Comparison of ENCODE assay signal across 12 mouse cellular contexts in the genomic region with DNA sequence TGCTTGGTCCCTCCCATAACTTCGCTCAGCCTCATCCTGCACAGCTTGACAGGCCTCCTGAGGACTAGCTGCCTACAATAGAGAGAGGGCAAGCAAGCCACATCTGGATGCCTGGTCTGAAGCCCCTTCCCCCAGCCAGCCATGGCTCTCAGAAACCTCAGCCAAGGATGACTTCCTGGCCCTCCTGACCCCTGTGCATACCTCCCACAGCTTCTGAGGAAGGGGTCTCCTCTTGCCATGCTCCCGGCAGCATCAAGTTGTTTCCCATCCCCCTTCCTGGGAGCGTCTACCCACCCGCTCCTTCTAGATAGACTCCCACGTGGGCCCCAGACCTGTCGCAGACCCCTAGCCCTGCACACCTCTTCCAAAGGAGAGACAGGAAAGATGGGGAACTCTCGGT. TPM values are rescaled to one million over a fixed set of nuclear protein-coding genes. Genes with fewer than 3 reads are reported as not detected.
DNase-seq lines count a peak whose midpoint lies in the region; ATAC-seq and TF ChIP-seq lines count a peak whose summit lies in the region.
"Had no signal": no experiment of that assay in that cellular context is flagged by ENCODE, and none has a peak within 500 bp of the region (broad histone marks: within the 10 kb centered on the region; RNA-seq: fewer than 3 reads in every experiment).

No protein-coding gene starts in this region.

- no peak for TF ChIP-seq EP300 in stomach, postnatal 0 days (optimal IDR thresholded peaks at IDR 0.05)

- H3K4me3 ChIP-seq in heart, embryonic 14.5 days (ENCODE audit: control insufficient read depth in 1 of 2, insufficient read depth in 1 of 2, low read depth in 1 of 2, low read length in 2 of 2) = peak overlapping the region; percentile 16 to 25; a peak in 3 of 4 replicates
- H3K4me3 ChIP-seq in testis, adult 2 months (ENCODE audit: control insufficient read depth, low read depth, low read length) = peak overlapping the region; percentile 60
- peak overlapping the region; percentile 50 for H3K4me3 ChIP-seq in limb, embryonic 12.5 days (replicated peaks)
- peak overlapping the region; percentile 25 for H3K4me3 ChIP-seq in stomach, postnatal 0 days (ENCODE audit: low read depth, low read length)
- H3K4me3 ChIP-seq: layer of hippocampus, adult 2 months; megakaryocyte, embryonic 14.5 days had no signal

- no peaks in the 10 kb centered on the region for H3K27me3 ChIP-seq in heart, embryonic 14.5 days (ENCODE audit: control insufficient read depth, insufficient read depth, low read length)
- no peaks in the 10 kb centered on the region for H3K27me3 ChIP-seq in testis, adult 2 months (ENCODE audit: control insufficient read depth, insufficient read depth, low read length)
- H3K27me3 ChIP-seq in limb, embryonic 12.5 days = 0 out of 2 replicates have a peak, but pooled peaks cover under 1% of the 10 kb centered on the region
- H3K27me3 ChIP-seq in stomach, postnatal 0 days (ENCODE audit: control insufficient read depth, insufficient read depth, low read length) = no peaks in the 10 kb centered on the region

- DNase-seq in heart, adult 18-20 months = no peak
- no peak for DNase-seq in testis, postnatal 14 days (ENCODE audit: low spot score)
- DNase-seq in stomach, postnatal 0 days (ENCODE audit: low spot score) = no peak
- no peak for DNase-seq in cerebellum, postnatal 25 days
- DNase-seq in B cell, adult 2 months = no peak
- DNase-seq: cerebellum, adult 11 months had no signal

- ATAC-seq in heart, embryonic 14.5 days (ENCODE audit: insufficient number of reproducible peaks, insufficient read depth, low FRiP score, low read depth) = no peak
- ATAC-seq in limb, embryonic 12.5 days (ENCODE audit: insufficient number of reproducible peaks, insufficient read depth, low FRiP score, low TSS enrichment, low read depth) = no peak
- ATAC-seq in stomach, postnatal 0 days (ENCODE audit: low FRiP score, low TSS enrichment) = no peak

- no peak for TF ChIP-seq CTCF in testis, adult 2 months (IDR thresholded peaks at IDR 0.05; ENCODE audit: control insufficient read depth, insufficient read depth, insufficient replicate concordance, low read depth, low read length)
- TF ChIP-seq CTCF in stomach, postnatal 0 days (IDR thresholded peaks at IDR 0.05; ENCODE audit: low read depth) = no peak

- no peaks in the 10 kb centered on the region for H3K36me3 ChIP-seq in heart, embryonic 14.5 days (ENCODE audit: control insufficient read depth, insufficient read depth, low read length)
- no peaks in the 10 kb centered on the region for H3K36me3 ChIP-seq in testis, adult 2 months (ENCODE audit: control insufficient read depth, insufficient read depth, low read length)
- peaks cover 5% of the 10 kb centered on the region for H3K36me3 ChIP-seq in limb, embryonic 12.5 days
- no peaks in the 10 kb centered on the region for H3K36me3 ChIP-seq in stomach, postnatal 0 days (ENCODE audit: control insufficient read depth, insufficient read depth, low read length)

- peaks cover 26 to 30% of the 10 kb centered on the region in 2 experiments for H3K4me1 ChIP-seq in heart, embryonic 14.5 days (ENCODE audit: control insufficient read depth in 2 of 2, insufficient read depth in 2 of 2, low read length in 2 of 2)
- H3K4me1 ChIP-seq in testis, adult 2 months (ENCODE audit: control insufficient read depth, insufficient read depth, low read length) = no peaks in the 10 kb centered on the region; the same call in 1 of the 2 replicates
- peaks cover 71% of the 10 kb centered on the region for H3K4me1 ChIP-seq in limb, embryonic 12.5 days (replicated peaks)
- no peaks in the 10 kb centered on the region for H3K4me1 ChIP-seq in stomach, postnatal 0 days (replicated peaks; ENCODE audit: control insufficient read depth, insufficient read depth)

- peak overlapping the region; percentile 49 for H3K4me2 ChIP-seq in heart, embryonic 14.5 days (ENCODE audit: low read length)
- peak overlapping the region; percentile 74 for H3K4me2 ChIP-seq in limb, embryonic 12.5 days
- H3K4me2 ChIP-seq in stomach, postnatal 0 days (replicated peaks; ENCODE audit: low read depth) = peak overlapping the region; percentile 49

- no peak for TF ChIP-seq POLR2A in testis, adult 2 months (IDR thresholded peaks at IDR 0.05; ENCODE audit: control insufficient read depth, low read depth, low read length)

- WGBS in heart, embryonic 14.5 days = 44% methylated on average over 7 of the region's 7 CpGs
- WGBS in limb, embryonic 12.5 days = 10% methylated on average over 7 of the region's 7 CpGs
- WGBS in stomach, postnatal 0 days = 50% methylated on average over 7 of the region's 7 CpGs

- H3K9ac ChIP-seq in heart, embryonic 14.5 days (ENCODE audit: low read length) = peak overlapping the region; percentile 56; the same call in 1 of the 2 replicates
- peak overlapping the region; percentile 66 for H3K9ac ChIP-seq in limb, embryonic 12.5 days (replicated peaks)
- peak overlapping the region; percentile 41 for H3K9ac ChIP-seq in stomach, postnatal 0 days (ENCODE audit: low read length)

- H3K9me3 ChIP-seq in heart, embryonic 14.5 days (ENCODE audit: control insufficient read depth, low read length) = no peaks in the 10 kb centered on the region
- no peaks in the 10 kb centered on the region for H3K9me3 ChIP-seq in limb, embryonic 12.5 days
- no peaks in the 10 kb centered on the region for H3K9me3 ChIP-seq in stomach, postnatal 0 days (ENCODE audit: control insufficient read depth, low read length)
- H3K9me3 ChIP-seq: megakaryocyte, embryonic 14.5 days had no signal

- no peak overlapping the region for H3K27ac ChIP-seq in heart, embryonic 14.5 days (replicated peaks in 1 of 2; ENCODE audit: control insufficient read depth in 1 of 2, insufficient read depth in 1 of 2, low read depth in 2 of 2, low read length in 2 of 2)
- H3K27ac ChIP-seq in testis, adult 2 months (ENCODE audit: control insufficient read depth, insufficient read depth, low read depth, low read length) = peak overlapping the region; percentile 10; the same call in 1 of the 2 replicates
- H3K27ac ChIP-seq in limb, embryonic 12.5 days = peak overlapping the region; percentile 98
- no peak overlapping the region for H3K27ac ChIP-seq in stomach, postnatal 0 days (replicated peaks)
- H3K27ac ChIP-seq: layer of hippocampus, adult 2 months had no signal

RNA-seq across cellular contexts. Expression of a gene that starts 33.9 kb away (rescaled TPM):
- 125 and 142 TPM in 2 replicates for polyA plus RNA-seq in heart, embryonic 14.5 days (2014; fragmentation: Nextera tagmentation; extraction: Ambion mirVana)
- total RNA-seq in heart, adult 18-20 months (2021) = 100 to 1,000 TPM; 636 to 666 TPM
- 422 and 427 TPM in 2 replicates for polyA plus RNA-seq in testis, adult 2 months (2012; rRNA removed)
- polyA plus RNA-seq in limb, embryonic 12.5 days (2016; fragmentation: Nextera tagmentation; extraction: Ambion mirVana) = 36.7 and 44.9 TPM in 2 replicates
- 28.8 and 32.7 TPM in 2 replicates for polyA plus RNA-seq in stomach, postnatal 0 days (2015; fragmentation: Nextera tagmentation; extraction: Ambion mirVana)

RNA-seq across cellular contexts. Expression of a gene that starts 35.0 kb away (rescaled TPM):
- 0.22 and 0.39 TPM in 2 replicates for polyA plus RNA-seq in heart, embryonic 14.5 days (2014; fragmentation: Nextera tagmentation; extraction: Ambion mirVana)
- under 1 TPM; 0.84 to 0.95 TPM for total RNA-seq in heart, adult 18-20 months (2021)
- polyA plus RNA-seq in testis, adult 2 months (2012; rRNA removed) = 0.40 and 0.42 TPM in 2 replicates
- polyA plus RNA-seq in limb, embryonic 12.5 days (2016; fragmentation: Nextera tagmentation; extraction: Ambion mirVana) = 0.15 and 0.18 TPM in 2 replicates
- 0.13 and 0.19 TPM in 2 replicates for polyA plus RNA-seq in stomach, postnatal 0 days (2015; fragmentation: Nextera tagmentation; extraction: Ambion mirVana)
- total RNA-seq: CH12.LX had no signal

Comparison
In these comparisons a context has a peak if more than half of its experiments do, and no peak if none do; other contexts are left out.
1. H3K27ac ChIP-seq: peak in testis, adult 2 months (single experiment) and limb, embryonic 12.5 days (single experiment); none in heart, embryonic 14.5 days (0 of 2) and stomach, postnatal 0 days (single experiment).
2. Peak in every context shown above with its lines, with median percentiles within 50 percentile points of each other: H3K4me2 ChIP-seq, H3K4me3 ChIP-seq and H3K9ac ChIP-seq.